10 mouse cellular contexts compared by ENCODE assay signal in the genomic region with DNA sequence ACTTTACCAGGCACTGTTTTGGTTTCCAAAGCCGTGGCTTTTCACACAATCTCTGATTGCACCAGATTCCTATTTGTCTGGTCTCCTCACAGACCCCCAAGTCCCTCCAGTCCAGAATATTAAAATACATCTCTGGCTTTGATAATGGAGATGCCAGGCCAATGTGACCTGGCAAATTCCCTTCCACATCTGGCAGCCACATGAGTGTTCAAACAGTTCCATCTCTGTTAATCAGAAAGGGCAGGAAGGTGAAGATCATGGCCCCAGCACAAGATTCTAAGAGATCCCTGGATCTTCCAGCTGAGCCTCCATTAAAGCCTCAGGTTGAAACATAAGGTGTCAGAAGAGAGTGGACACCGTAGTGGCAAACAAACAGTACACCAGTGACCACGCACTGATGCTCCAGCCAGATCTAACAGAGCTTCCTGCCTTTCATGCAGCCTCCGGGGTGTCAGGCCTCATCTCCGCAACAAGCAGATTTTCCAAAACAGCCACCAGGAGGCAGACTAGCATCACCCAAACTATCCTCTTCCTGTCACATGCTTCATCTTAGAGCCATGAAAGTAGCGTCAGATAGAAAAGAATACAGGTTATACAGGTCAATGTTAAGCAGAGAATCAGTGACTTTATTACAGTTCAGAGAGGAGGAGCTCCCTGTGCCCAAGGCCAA. TPM values are rescaled to one million over a fixed set of nuclear protein-coding genes. Genes with fewer than 3 reads are reported as not detected.
DNase-seq lines count a peak whose midpoint lies in the region; ATAC-seq and TF ChIP-seq lines count a peak whose summit lies in the region.
"Had no signal": no experiment of that assay in that cellular context is flagged by ENCODE, and none has a peak within 500 bp of the region (broad histone marks: within the 10 kb centered on the region; RNA-seq: fewer than 3 reads in every experiment).

No protein-coding gene starts in this region.

- no peaks in the 10 kb centered on the region for H3K9me3 ChIP-seq in liver, embryonic 11.5 days (ENCODE audit: control insufficient read depth, low read length)
- H3K9me3 ChIP-seq in liver, embryonic 14.5 days (ENCODE audit: control insufficient read depth, low read length), result no peaks in the 10 kb centered on the region
- no peaks in the 10 kb centered on the region for H3K9me3 ChIP-seq in stomach, postnatal 0 days (ENCODE audit: control insufficient read depth, low read length)

- intact Hi-C loops in gastrocnemius, postnatal 14 days (cut with DNase I; ENCODE audit: low total_unique reads), result loop anchor here (5.0 kb wide), 2 partner anchors 51 to 129 kb away; no protein-coding TSS in a partner anchor

- no peak for TF ChIP-seq POLR2A in liver, adult 2 months (IDR thresholded peaks at IDR 0.05; ENCODE audit: extremely low read depth, insufficient read depth, low read length)

- whole genome bisulfite sequencing in liver, adult 2 months, result 45% methylated on average over 6 of the region's 6 CpGs
- 35% methylated on average over 6 of the region's 6 CpGs for WGBS in liver, embryonic 11.5 days
- WGBS in liver, embryonic 14.5 days (ENCODE audit: insufficient replicate concordance), result 21% methylated on average over 6 of the region's 6 CpGs
- 42% methylated on average over 6 of the region's 6 CpGs for WGBS in stomach, postnatal 0 days

- no peak overlapping the region for H3K27ac ChIP-seq in liver, adult 2 months (replicated peaks; ENCODE audit: insufficient read depth, low read depth, low read length)
- no peak overlapping the region for H3K27ac ChIP-seq in liver, embryonic 11.5 days (ENCODE audit: low read depth, low read length)
- no peak overlapping the region for H3K27ac ChIP-seq in liver, embryonic 14.5 days
- no peak overlapping the region for H3K27ac ChIP-seq in stomach, postnatal 0 days (replicated peaks)

- H3K4me3 ChIP-seq in liver, adult 2 months (ENCODE audit: insufficient read depth, low read depth, low read length), result no peak overlapping the region
- H3K4me3 ChIP-seq in liver, embryonic 11.5 days (ENCODE audit: low read depth, low read length), result no peak overlapping the region
- H3K4me3 ChIP-seq in liver, embryonic 14.5 days (ENCODE audit: insufficient read depth in 1 of 2, low read depth in 2 of 2, low read length in 2 of 2), result no peak overlapping the region
- H3K4me3 ChIP-seq in stomach, postnatal 0 days (ENCODE audit: low read depth, low read length), result no peak overlapping the region

- no peaks in the 10 kb centered on the region for H3K79me2 ChIP-seq in liver, adult 2 months (ENCODE audit: control insufficient read depth, insufficient read depth, low read length)

- no peak overlapping the region for H3K9ac ChIP-seq in liver, adult 2 months (ENCODE audit: low read depth, low read length)
- H3K9ac ChIP-seq in liver, embryonic 11.5 days (ENCODE audit: low read depth, low read length), result no peak overlapping the region
- no peak overlapping the region for H3K9ac ChIP-seq in liver, embryonic 14.5 days (replicated peaks)
- H3K9ac ChIP-seq in stomach, postnatal 0 days (ENCODE audit: low read length), result no peak overlapping the region

- H3K4me1 ChIP-seq in liver, adult 2 months (ENCODE audit: control insufficient read depth, insufficient read depth, low read length), result 0 out of 2 replicates have a peak, but pooled peaks cover 3% of the 10 kb centered on the region
- H3K4me1 ChIP-seq in liver, embryonic 11.5 days (replicated peaks; ENCODE audit: control insufficient read depth, insufficient read depth, low read length), result no peaks in the 10 kb centered on the region
- no peaks in the 10 kb centered on the region for H3K4me1 ChIP-seq in liver, embryonic 14.5 days (replicated peaks; ENCODE audit: control insufficient read depth in 2 of 2, insufficient read depth in 2 of 2, low read length in 1 of 2)
- H3K4me1 ChIP-seq in stomach, postnatal 0 days (replicated peaks; ENCODE audit: control insufficient read depth, insufficient read depth), result no peaks in the 10 kb centered on the region

- TF ChIP-seq CTCF in liver, adult 2 months (IDR thresholded peaks at IDR 0.05; ENCODE audit: low read depth, low read length), result peak; percentile 67
- TF ChIP-seq CTCF in liver, embryonic 14.5 days (IDR thresholded peaks at IDR 0.05; ENCODE audit: low read depth), result peak; percentile 57
- TF ChIP-seq CTCF in stomach, postnatal 0 days (IDR thresholded peaks at IDR 0.05; ENCODE audit: low read depth), result peak; percentile 86

- H3K4me2 ChIP-seq in liver, embryonic 11.5 days, result no peak overlapping the region
- no peak overlapping the region for H3K4me2 ChIP-seq in liver, embryonic 14.5 days (ENCODE audit: low read depth)
- H3K4me2 ChIP-seq in stomach, postnatal 0 days (replicated peaks; ENCODE audit: low read depth), result no peak overlapping the region

- TF ChIP-seq EP300 in liver, embryonic 14.5 days (IDR thresholded peaks at IDR 0.05; ENCODE audit: low read depth), result no peak
- TF ChIP-seq EP300 in stomach, postnatal 0 days (optimal IDR thresholded peaks at IDR 0.05), result no peak

- peak; percentile 74 for DNase-seq in CD4-positive, CD25-positive, alpha-beta regulatory T cell, adult 2 months (ENCODE audit: low read depth, low spot score)
- DNase-seq in liver, adult 2 months (ENCODE audit: extremely low read depth, low read depth, low spot score), result peak; percentile 68
- DNase-seq in liver, embryonic 11.5 days (ENCODE audit: low spot score), result no peak
- peak; percentile 60 for DNase-seq in adrenal gland, postnatal 10 days
- DNase-seq in gastrocnemius, postnatal 14 days, result peak; percentile 51
- DNase-seq in liver, embryonic 14.5 days (ENCODE audit: low read depth in 3 of 3, low spot score in 3 of 3), result peak in 1 of 3 experiments; percentile 20
- DNase-seq in stomach, postnatal 0 days (ENCODE audit: low spot score), result peak; percentile 35

- H3K27me3 ChIP-seq in liver, adult 2 months (ENCODE audit: control insufficient read depth, insufficient read depth, low read length), result no peaks in the 10 kb centered on the region
- no peaks in the 10 kb centered on the region for H3K27me3 ChIP-seq in liver, embryonic 11.5 days (replicated peaks; ENCODE audit: control insufficient read depth, insufficient read depth, low read length)
- no peaks in the 10 kb centered on the region for H3K27me3 ChIP-seq in liver, embryonic 14.5 days (ENCODE audit: control insufficient read depth, insufficient read depth, low read length)
- H3K27me3 ChIP-seq in stomach, postnatal 0 days (ENCODE audit: control insufficient read depth, insufficient read depth, low read length), result no peaks in the 10 kb centered on the region

- ATAC-seq in CD4-positive, CD25-positive, alpha-beta regulatory T cell, adult 4 months, result no peak
- ATAC-seq in liver, embryonic 11.5 days (replicated peaks; ENCODE audit: low FRiP score), result no peak
- ATAC-seq in liver, embryonic 14.5 days (ENCODE audit: insufficient read depth), result no peak
- no peak for ATAC-seq in stomach, postnatal 0 days (ENCODE audit: low FRiP score, low TSS enrichment)

- H3K36me3 ChIP-seq in liver, adult 2 months (ENCODE audit: control insufficient read depth, insufficient read depth, low read length), result no peaks in the 10 kb centered on the region
- no peaks in the 10 kb centered on the region for H3K36me3 ChIP-seq in liver, embryonic 11.5 days (ENCODE audit: control insufficient read depth, insufficient read depth, low read length)
- H3K36me3 ChIP-seq in liver, embryonic 14.5 days (replicated peaks; ENCODE audit: control insufficient read depth, insufficient read depth, low read depth), result no peaks in the 10 kb centered on the region
- no peaks in the 10 kb centered on the region for H3K36me3 ChIP-seq in stomach, postnatal 0 days (ENCODE audit: control insufficient read depth, insufficient read depth, low read length)

RNA-seq across cellular contexts. Expression of gene Ccl7, which starts 2.4 kb away (rescaled TPM):
- not detected for polyA plus RNA-seq in CD4-positive, CD25-positive, alpha-beta regulatory T cell, adult 4 months (2017; shearing (Covaris generic))
- total RNA-seq in liver, adult 2 months (2014; rRNA removed), result 0.18 and 0.20 TPM in 2 replicates
- not detected in 2 replicates for polyA plus RNA-seq in liver, adult 2 months (2012; rRNA removed)
- 0.36 and 0.39 TPM in 2 replicates for polyA plus RNA-seq in liver, embryonic 11.5 days (2014; fragmentation: Nextera tagmentation; extraction: Ambion mirVana)
- 1 to 10 TPM in 1 of 2 experiments, not detected in 1; 1.0 TPM for total RNA-seq in adrenal gland, postnatal 10 days (2021)
- under 1 TPM in 1 of 2 experiments, not detected in 1; 0.45 TPM for total RNA-seq in gastrocnemius, postnatal 14 days (2021)
- 0.16 and 0.28 TPM in 2 replicates for polyA plus RNA-seq in liver, embryonic 14.5 days (2012; rRNA removed)
- 0.24 and 0.33 TPM in 2 replicates for polyA plus RNA-seq in liver, embryonic 14.5 days (2014; fragmentation: Nextera tagmentation; extraction: Ambion mirVana)
- 2.7 and 2.9 TPM in 2 replicates for polyA plus RNA-seq in stomach, postnatal 0 days (2015; fragmentation: Nextera tagmentation; extraction: Ambion mirVana)
- total RNA-seq: hematopoietic stem cell, adult 5-6 weeks had no signal

RNA-seq across cellular contexts. Expression of gene Gm17268, which starts 9.5 kb away (rescaled TPM):
- not detected for polyA plus RNA-seq in CD4-positive, CD25-positive, alpha-beta regulatory T cell, adult 4 months (2017; shearing (Covaris generic))
- not detected in 2 replicates for total RNA-seq in liver, adult 2 months (2014; rRNA removed)
- not detected in 2 replicates for polyA plus RNA-seq in liver, adult 2 months (2012; rRNA removed)
- not detected in 2 replicates for polyA plus RNA-seq in liver, embryonic 11.5 days (2014; fragmentation: Nextera tagmentation; extraction: Ambion mirVana)
- not detected for total RNA-seq in adrenal gland, postnatal 10 days (2021)
- total RNA-seq in gastrocnemius, postnatal 14 days (2021), result not detected
- polyA plus RNA-seq in liver, embryonic 14.5 days (2012; rRNA removed), result not detected in 2 replicates
- polyA plus RNA-seq in liver, embryonic 14.5 days (2014; fragmentation: Nextera tagmentation; extraction: Ambion mirVana), result not detected in 2 replicates
- polyA plus RNA-seq in stomach, postnatal 0 days (2015; fragmentation: Nextera tagmentation; extraction: Ambion mirVana), result not detected in 2 replicates
- total RNA-seq: hematopoietic stem cell, adult 5-6 weeks had no signal
- polyA plus RNA-seq: neural tube, embryonic 14.5 days had no signal

RNA-seq across cellular contexts. Expression of gene Ccl11, which starts 9.7 kb away (rescaled TPM):
- polyA plus RNA-seq in CD4-positive, CD25-positive, alpha-beta regulatory T cell, adult 4 months (2017; shearing (Covaris generic)), result not detected
- 0.09 TPM in 1 of 2 replicates, not detected in the other for total RNA-seq in liver, adult 2 months (2014; rRNA removed)
- 0.07 and 0.16 TPM in 2 replicates for polyA plus RNA-seq in liver, adult 2 months (2012; rRNA removed)
- not detected in 2 replicates for polyA plus RNA-seq in liver, embryonic 11.5 days (2014; fragmentation: Nextera tagmentation; extraction: Ambion mirVana)
- total RNA-seq in adrenal gland, postnatal 10 days (2021), result 1 to 10 TPM; 7.8 to 9.2 TPM
- 10 to 100 TPM; 16.3 to 20.7 TPM for total RNA-seq in gastrocnemius, postnatal 14 days (2021)
- 0.07 TPM in 1 of 2 replicates, not detected in the other for polyA plus RNA-seq in liver, embryonic 14.5 days (2012; rRNA removed)
- 0.11 TPM in 1 of 2 replicates, not detected in the other for polyA plus RNA-seq in liver, embryonic 14.5 days (2014; fragmentation: Nextera tagmentation; extraction: Ambion mirVana)
- 16.5 and 16.7 TPM in 2 replicates for polyA plus RNA-seq in stomach, postnatal 0 days (2015; fragmentation: Nextera tagmentation; extraction: Ambion mirVana)
- total RNA-seq: hematopoietic stem cell, adult 5-6 weeks had no signal
- polyA plus RNA-seq: neural tube, embryonic 14.5 days had no signal

RNA-seq across cellular contexts. Expression of gene Ccl2, which starts 12.5 kb away (rescaled TPM):
- not detected for polyA plus RNA-seq in CD4-positive, CD25-positive, alpha-beta regulatory T cell, adult 4 months (2017; shearing (Covaris generic))
- total RNA-seq in liver, adult 2 months (2014; rRNA removed), result 0.18 and 0.94 TPM in 2 replicates
- polyA plus RNA-seq in liver, adult 2 months (2012; rRNA removed), result 0.78 and 3.3 TPM in 2 replicates
- 1.4 and 1.8 TPM in 2 replicates for polyA plus RNA-seq in liver, embryonic 11.5 days (2014; fragmentation: Nextera tagmentation; extraction: Ambion mirVana)
- total RNA-seq in adrenal gland, postnatal 10 days (2021), result 1 to 10 TPM in 1 of 2 experiments, under 1 TPM in 1; 0.33 to 1.6 TPM
- 1 to 10 TPM in 1 of 2 experiments, under 1 TPM in 1; 0.29 to 1.1 TPM for total RNA-seq in gastrocnemius, postnatal 14 days (2021)
- 0.83 and 1.1 TPM in 2 replicates for polyA plus RNA-seq in liver, embryonic 14.5 days (2012; rRNA removed)
- 0.94 and 1.3 TPM in 2 replicates for polyA plus RNA-seq in liver, embryonic 14.5 days (2014; fragmentation: Nextera tagmentation; extraction: Ambion mirVana)
- polyA plus RNA-seq in stomach, postnatal 0 days (2015; fragmentation: Nextera tagmentation; extraction: Ambion mirVana), result 3.2 and 3.3 TPM in 2 replicates

RNA-seq across cellular contexts. Expression of gene Ccl12, which starts 53.8 kb away (rescaled TPM):
- not detected for polyA plus RNA-seq in CD4-positive, CD25-positive, alpha-beta regulatory T cell, adult 4 months (2017; shearing (Covaris generic))
- not detected in 2 replicates for total RNA-seq in liver, adult 2 months (2014; rRNA removed)
- 0.20 TPM in 1 of 2 replicates, not detected in the other for polyA plus RNA-seq in liver, adult 2 months (2012; rRNA removed)
- 0.38 TPM in 1 of 2 replicates, not detected in the other for polyA plus RNA-seq in liver, embryonic 11.5 days (2014; fragmentation: Nextera tagmentation; extraction: Ambion mirVana)
- 1 to 10 TPM in 1 of 2 experiments, under 1 TPM in 1; 0.75 to 2.3 TPM for total RNA-seq in adrenal gland, postnatal 10 days (2021)
- total RNA-seq in gastrocnemius, postnatal 14 days (2021), result under 1 TPM in 1 of 2 experiments, not detected in 1; 0.86 TPM
- 0.19 and 0.44 TPM in 2 replicates for polyA plus RNA-seq in liver, embryonic 14.5 days (2012; rRNA removed)
- polyA plus RNA-seq in liver, embryonic 14.5 days (2014; fragmentation: Nextera tagmentation; extraction: Ambion mirVana), result 0.29 and 0.33 TPM in 2 replicates
- 7.3 and 15.5 TPM in 2 replicates for polyA plus RNA-seq in stomach, postnatal 0 days (2015; fragmentation: Nextera tagmentation; extraction: Ambion mirVana)
- total RNA-seq: hematopoietic stem cell, adult 5-6 weeks had no signal

Comparison
In these comparisons a context has a peak if more than half of its experiments do, and no peak if none do; other contexts are left out.
1. RNA of gene Ccl11, which starts 9.7 kb away (polyA plus RNA-seq): 16.5 to 16.7 TPM in stomach, postnatal 0 days; 0.07 to 0.11 TPM in liver, embryonic 14.5 days, 0.07 to 0.16 TPM in liver, adult 2 months, not detected in CD4-positive, CD25-positive, alpha-beta regulatory T cell, adult 4 months and not detected in liver, embryonic 11.5 days; every median in the first group is over 10 times any median in the second.
2. Peak in every context shown above with its lines, with median percentiles within 50 percentile points of each other: CTCF ChIP-seq.